Mouse (Mus musculus): ENCODE data around the gene Palld.

DNA sequence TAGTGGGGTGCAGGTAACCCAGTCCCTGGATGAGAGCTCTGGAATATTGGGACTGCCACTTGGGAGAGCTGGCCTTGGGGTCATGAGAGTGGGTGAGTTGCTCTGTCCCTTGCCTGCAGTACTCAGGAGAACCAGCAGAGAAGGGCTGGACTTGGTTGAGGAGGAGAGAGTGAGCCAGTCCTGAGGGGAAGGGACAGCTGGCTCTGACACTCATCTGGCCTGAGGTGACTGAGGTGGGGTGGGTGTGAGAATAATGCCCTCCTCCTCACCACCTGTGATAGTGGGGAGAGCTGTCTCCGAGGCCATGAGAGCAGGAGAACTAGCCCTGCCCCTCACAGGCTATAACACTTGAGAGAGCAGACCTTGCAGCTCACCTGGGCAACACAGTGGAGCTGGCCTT is 5.1 kb downstream of the Palld start:
- TF ChIP-seq CTCF (IDR thresholded peaks at IDR 0.05; ENCODE audit: extremely low read depth, insufficient read depth, insufficient read length, insufficient replicate concordance) (no peak), POLR2A (IDR thresholded peaks at IDR 0.05; ENCODE audit: low read depth, low read length) (no peak)

Data from spleen, adult 2 months (tissue).